Mouse (Mus musculus): ENCODE results near the gene Chd2. TPM values are rescaled to one million over a fixed set of nuclear protein-coding genes. Genes with fewer than 3 reads are reported as not detected.
A peak's percentile ranks its signal among the peaks of the same experiment; 100 is the strongest.
"Not testable (repeated sequence)": the region's sequence is repeated elsewhere in the genome, so short reads cannot be mapped to it uniquely, and the experiment has no call there.

Gene Chd2
- total RNA-seq (2017) = 492 and 505 TPM in 2 replicates

GRCm38 (mm10) chr7:73541412-73542130, at the start of gene Chd2:
Gene Chd2 (minus strand): TSS chr7:73541830.
- peak; percentile 59; the same call in 1 of the 2 replicates for ATAC-seq (ENCODE audit: extremely low read depth, insufficient number of reproducible peaks, low FRiP score, poor library complexity, severe bottlenecking)

- no peak for ATAC-seq (ENCODE audit: extremely low read depth, insufficient number of reproducible peaks, low FRiP score, poor library complexity, severe bottlenecking)
Observed at GRCm38 (mm10) chr7:73590757-73591156, 49.1 kb upstream of the Chd2 start.

- ATAC-seq (ENCODE audit: extremely low read depth, insufficient number of reproducible peaks, low FRiP score, poor library complexity, severe bottlenecking) = no peak
Observed at GRCm38 (mm10) chr7:73589208-73589771, 47.7 kb upstream of the Chd2 start.

GRCm38 (mm10) chr7:73588351-73588906, 46.8 kb upstream of the Chd2 start:
- no peak for ATAC-seq (ENCODE audit: extremely low read depth, insufficient number of reproducible peaks, low FRiP score, poor library complexity, severe bottlenecking)

GRCm38 (mm10) chr7:73586717-73587116, 45.1 kb upstream of the Chd2 start:
- no peak for ATAC-seq (ENCODE audit: extremely low read depth, insufficient number of reproducible peaks, low FRiP score, poor library complexity, severe bottlenecking)

- no peak for ATAC-seq (ENCODE audit: extremely low read depth, insufficient number of reproducible peaks, low FRiP score, poor library complexity, severe bottlenecking)
Observed at GRCm38 (mm10) chr7:73586206-73586605, 44.6 kb upstream of the Chd2 start.

GRCm38 (mm10) chr7:73585114-73586032, 43.7 kb upstream of the Chd2 start:
- ATAC-seq (ENCODE audit: extremely low read depth, insufficient number of reproducible peaks, low FRiP score, poor library complexity, severe bottlenecking) = no peak

- ATAC-seq (ENCODE audit: extremely low read depth, insufficient number of reproducible peaks, low FRiP score, poor library complexity, severe bottlenecking) = peak; percentile 37; the same call in 1 of the 2 replicates
Observed at GRCm38 (mm10) chr7:73584009-73584995, 42.7 kb upstream of the Chd2 start.

- no peak for ATAC-seq (ENCODE audit: extremely low read depth, insufficient number of reproducible peaks, low FRiP score, poor library complexity, severe bottlenecking)
Observed at GRCm38 (mm10) chr7:73583400-73583799, 41.8 kb upstream of the Chd2 start.

- ATAC-seq (ENCODE audit: extremely low read depth, insufficient number of reproducible peaks, low FRiP score, poor library complexity, severe bottlenecking) = no peak
Observed at GRCm38 (mm10) chr7:73581836-73582375, 40.3 kb upstream of the Chd2 start.

GRCm38 (mm10) chr7:73579072-73579731, 37.6 kb upstream of the Chd2 start:
- no peak for ATAC-seq (ENCODE audit: extremely low read depth, insufficient number of reproducible peaks, low FRiP score, poor library complexity, severe bottlenecking)

GRCm38 (mm10) chr7:73577888-73578421, 36.3 kb upstream of the Chd2 start:
- ATAC-seq (ENCODE audit: extremely low read depth, insufficient number of reproducible peaks, low FRiP score, poor library complexity, severe bottlenecking) = no peak

- ATAC-seq (ENCODE audit: extremely low read depth, insufficient number of reproducible peaks, low FRiP score, poor library complexity, severe bottlenecking) = no peak
Observed at GRCm38 (mm10) chr7:73576101-73576936, 34.7 kb upstream of the Chd2 start.

GRCm38 (mm10) chr7:73575257-73575656, 33.6 kb upstream of the Chd2 start:
- ATAC-seq (ENCODE audit: extremely low read depth, insufficient number of reproducible peaks, low FRiP score, poor library complexity, severe bottlenecking) = no peak

GRCm38 (mm10) chr7:73574673-73575072, 33.0 kb upstream of the Chd2 start:
- ATAC-seq (ENCODE audit: extremely low read depth, insufficient number of reproducible peaks, low FRiP score, poor library complexity, severe bottlenecking) = not testable (repeated sequence)

GRCm38 (mm10) chr7:73572571-73572970, 30.9 kb upstream of the Chd2 start:
- peak; percentile 86 for ATAC-seq (ENCODE audit: extremely low read depth, insufficient number of reproducible peaks, low FRiP score, poor library complexity, severe bottlenecking)
